Mouse (Mus musculus) brain, embryonic 14.5 days (tissue): ENCODE measurements around the gene Cfap58.

Experiments used
- CTCF ChIP-seq: fragments of 200-500 bp; IDR thresholded peaks from 2 replicates; pipeline ENCODE4 v1.5.1; 2012; ENCODE audit warnings: inconsistent platforms, mild to moderate bottlenecking, moderate library complexity, borderline replicate concordance; ENCODE audit not compliant: insufficient read depth, insufficient read length; ENCODE audit errors: extremely low read depth
- POLR2A ChIP-seq: fragments of 200-500 bp; IDR thresholded peaks from 2 replicates; pipeline ENCODE4 v1.6.1; 2012; ENCODE audit warnings: mild to moderate bottlenecking, inconsistent platforms, borderline replicate concordance; ENCODE audit not compliant: poor library complexity, insufficient read depth, insufficient read length, severe bottlenecking; ENCODE audit errors: extremely low read depth

GRCm38 (mm10) chr19:47958181-47958580 lies 20.7 kb downstream of the Cfap58 start:
- no peak for TF ChIP-seq CTCF
- TF ChIP-seq POLR2A = no peak
